Mouse (Mus musculus): ENCODE measurements around the gene Slc1a7. TPM values are rescaled to one million over a fixed set of nuclear protein-coding genes. Genes with fewer than 3 reads are reported as not detected.

The Slc1a7 gene
- polyA plus RNA-seq, 1 experiment from 2014 or later: 0.05 TPM

GRCm38 (mm10) chr4:108033041-108033764 lies 65.1 kb downstream of the Slc1a7 start:
- ATAC-seq (ENCODE audit: insufficient number of reproducible peaks, low FRiP score, low TSS enrichment, low read depth): no peak
- H3K27me3 ChIP-seq: peaks cover 26% of the 10 kb centered on the region
- H3K36me3 ChIP-seq: no peaks in the 10 kb centered on the region
- no peak overlapping the region for H3K4me3 ChIP-seq
- H3K9ac ChIP-seq: no peak overlapping the region
- H3K4me1 ChIP-seq: peaks cover 24% of the 10 kb centered on the region
- H3K27ac ChIP-seq: 0 out of 2 replicates have a peak overlapping the region, but pooled peaks have one; percentile 28
- no peaks in the 10 kb centered on the region for H3K9me3 ChIP-seq
- 76% methylated on average over 8 of the region's 8 CpGs for WGBS
- no peak overlapping the region for H3K4me2 ChIP-seq

DNA sequence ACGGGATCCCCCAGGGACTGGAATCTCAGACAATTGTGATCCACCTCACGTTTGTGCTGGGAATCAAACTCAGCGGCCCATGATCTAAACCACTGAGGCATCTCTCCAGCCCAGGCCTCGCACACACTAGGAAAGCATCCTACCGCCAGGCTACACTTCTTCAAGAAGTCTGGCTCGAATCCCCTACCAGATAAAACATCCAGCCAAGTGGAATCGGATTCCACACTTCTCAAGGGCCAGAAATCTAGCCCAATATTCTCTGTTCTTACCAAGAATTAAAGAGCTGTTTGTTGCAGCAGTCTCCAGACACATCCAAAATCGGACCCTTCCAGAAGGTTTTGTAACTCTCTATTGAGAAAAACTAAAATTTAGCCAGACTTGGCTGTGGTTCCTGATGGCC lies 68.9 kb downstream of the Slc1a7 start:
- no peak overlapping the region for H3K9ac ChIP-seq
- ATAC-seq (ENCODE audit: insufficient number of reproducible peaks, low FRiP score, low TSS enrichment, low read depth): no peak

GRCm38 (mm10) chr4:108045136-108046107 lies 77.3 kb downstream of the Slc1a7 start:
- Histone ChIP-seq H3K9ac (no peak overlapping the region), H3K36me3 (peaks cover 54% of the 10 kb centered on the region), H3K27ac (peak overlapping the region; percentile 64), H3K4me2 (no peak overlapping the region), H3K9me3 (no peaks in the 10 kb centered on the region), H3K27me3 (no peaks in the 10 kb centered on the region), H3K4me1 (peaks cover 12% of the 10 kb centered on the region; the same call in 1 of the 2 replicates), H3K4me3 (no peak overlapping the region)
- peak; percentile 84 for ATAC-seq (ENCODE audit: insufficient number of reproducible peaks, low FRiP score, low TSS enrichment, low read depth)
- 46% methylated on average over 19 of the region's 19 CpGs for WGBS

More for the DNA sequence above, 68.9 kb downstream of the Slc1a7 start:
- Histone ChIP-seq H3K4me3 (no peak overlapping the region), H3K36me3 (peaks cover 4% of the 10 kb centered on the region; the same call in 1 of the 2 replicates), H3K27me3 (0 out of 2 replicates have a peak, but pooled peaks cover 3% of the 10 kb centered on the region), H3K9me3 (no peaks in the 10 kb centered on the region), H3K4me1 (peaks cover 8% of the 10 kb centered on the region), H3K27ac (no peak overlapping the region), H3K4me2 (no peak overlapping the region)
- WGBS: 75% methylated on average over 8 of the region's 8 CpGs

DNA sequence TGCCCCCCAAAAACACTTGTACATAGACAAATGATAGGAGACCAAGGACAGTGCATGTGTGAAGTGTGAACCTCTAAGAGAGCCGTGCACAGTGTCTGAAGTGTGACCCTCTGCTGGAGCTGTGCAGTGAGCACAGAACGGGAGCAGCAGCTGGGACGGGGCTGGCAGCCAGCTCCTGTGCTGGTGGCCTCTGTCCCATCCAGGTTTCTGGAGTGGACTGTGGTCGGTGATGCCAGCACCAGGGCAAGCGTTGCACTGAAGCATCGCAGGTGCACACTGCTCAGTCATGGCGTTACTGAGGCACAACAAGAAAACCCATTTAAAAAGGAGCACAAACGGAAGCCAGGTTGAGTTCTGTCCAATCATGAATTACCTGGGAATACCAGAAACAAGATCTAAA lies 78.0 kb downstream of the Slc1a7 start:
- H3K9me3 ChIP-seq: no peaks in the 10 kb centered on the region
- H3K27ac ChIP-seq: peak overlapping the region; percentile 64
- ATAC-seq (ENCODE audit: insufficient number of reproducible peaks, low FRiP score, low TSS enrichment, low read depth): 0 out of 2 replicates have a peak, but pooled peaks have one; percentile 28
- H3K36me3 ChIP-seq: peaks cover 60% of the 10 kb centered on the region
- no peaks in the 10 kb centered on the region for H3K27me3 ChIP-seq
- H3K9ac ChIP-seq: no peak overlapping the region
- H3K4me3 ChIP-seq: no peak overlapping the region
- 59% methylated on average over 8 of the region's 8 CpGs for WGBS
- peaks cover 12% of the 10 kb centered on the region; the same call in 1 of the 2 replicates for H3K4me1 ChIP-seq
- H3K4me2 ChIP-seq: no peak overlapping the region

- Histone ChIP-seq H3K4me1 (0 out of 2 replicates have a peak, but pooled peaks cover under 1% of the 10 kb centered on the region), H3K4me2 (no peak overlapping the region), H3K9me3 (no peaks in the 10 kb centered on the region), H3K9ac (no peak overlapping the region), H3K27ac (no peak overlapping the region), H3K27me3 (no peaks in the 10 kb centered on the region), H3K4me3 (no peak overlapping the region), H3K36me3 (peaks cover 78% of the 10 kb centered on the region)
- WGBS: 81% methylated on average over 10 of the region's 10 CpGs
- ATAC-seq (ENCODE audit: insufficient number of reproducible peaks, low FRiP score, low TSS enrichment, low read depth): no peak
These were observed 83.6 kb downstream of the Slc1a7 start for GRCm38 (mm10) chr4:108051687-108052274.

GRCm38 (mm10) chr4:108052673-108053072 lies 84.5 kb downstream of the Slc1a7 start:
- no peaks in the 10 kb centered on the region for H3K27me3 ChIP-seq
- no peak for ATAC-seq (ENCODE audit: insufficient number of reproducible peaks, low FRiP score, low TSS enrichment, low read depth)
- 87% methylated on average over 8 of the region's 8 CpGs for WGBS
- H3K4me2 ChIP-seq: no peak overlapping the region
- peaks cover 72% of the 10 kb centered on the region for H3K36me3 ChIP-seq
- no peaks in the 10 kb centered on the region for H3K4me1 ChIP-seq
- H3K9me3 ChIP-seq: no peaks in the 10 kb centered on the region
- no peak overlapping the region for H3K27ac ChIP-seq
- H3K9ac ChIP-seq: no peak overlapping the region
- H3K4me3 ChIP-seq: no peak overlapping the region

DNA sequence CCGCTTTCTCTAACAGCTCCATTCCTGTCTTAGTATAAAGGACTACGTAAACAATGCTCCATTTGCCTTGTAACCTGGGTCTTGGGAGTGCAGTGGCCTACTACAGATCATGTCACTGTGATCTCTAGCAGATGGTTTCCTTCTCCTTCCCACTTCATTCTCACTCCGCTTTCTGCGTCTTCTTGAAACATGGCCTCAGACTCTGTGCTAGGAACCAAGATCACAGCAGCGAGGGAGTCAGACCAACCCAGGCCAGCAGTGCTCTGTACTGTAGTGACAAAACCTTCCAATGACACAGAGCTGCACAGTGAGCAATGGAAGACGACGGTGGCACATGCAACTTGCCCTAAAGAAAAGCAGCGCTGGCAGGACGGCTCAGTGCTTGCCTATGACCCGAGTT lies 87.7 kb downstream of the Slc1a7 start:
- peaks cover 70% of the 10 kb centered on the region for H3K36me3 ChIP-seq
- 88% methylated on average over 10 of the region's 10 CpGs for WGBS

DNA sequence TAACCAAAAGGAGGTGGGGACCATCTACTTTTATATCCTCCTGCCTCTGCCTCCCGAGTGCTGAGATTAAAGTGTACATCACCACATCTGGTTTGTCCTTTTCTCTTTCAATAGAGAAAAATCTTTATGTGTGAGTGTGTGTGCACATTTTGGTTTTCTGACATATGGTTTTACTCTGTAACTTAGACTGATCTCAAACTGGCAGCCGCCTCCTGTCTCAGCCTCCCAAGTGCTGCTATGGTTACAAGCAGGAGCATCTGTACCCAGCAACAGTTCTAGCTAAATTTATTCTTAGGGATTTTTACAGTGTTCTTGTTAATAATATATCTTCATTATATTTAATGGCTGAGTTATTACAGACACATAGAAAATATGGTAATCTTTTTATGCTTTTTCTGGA lies 89.1 kb downstream of the Slc1a7 start:
- H3K4me3 ChIP-seq: no peak overlapping the region
- 81% methylated on average over 2 of the region's 2 CpGs for WGBS

More for the DNA sequence above, 87.7 kb downstream of the Slc1a7 start:
- H3K9me3 ChIP-seq: no peaks in the 10 kb centered on the region
- H3K27ac ChIP-seq: no peak overlapping the region
- H3K4me3 ChIP-seq: no peak overlapping the region
- no peak overlapping the region for H3K4me2 ChIP-seq
- no peaks in the 10 kb centered on the region for H3K4me1 ChIP-seq
- no peaks in the 10 kb centered on the region for H3K27me3 ChIP-seq
- ATAC-seq (ENCODE audit: insufficient number of reproducible peaks, low FRiP score, low TSS enrichment, low read depth): no peak
- no peak overlapping the region for H3K9ac ChIP-seq

GRCm38 (mm10) chr4:108058166-108058565 lies 90.0 kb downstream of the Slc1a7 start:
- no peak overlapping the region for H3K4me2 ChIP-seq
- WGBS: 79% methylated on average over 10 of the region's 10 CpGs
- no peak overlapping the region for H3K4me3 ChIP-seq
- H3K9ac ChIP-seq: no peak overlapping the region
- no peaks in the 10 kb centered on the region for H3K4me1 ChIP-seq
- peaks cover 65% of the 10 kb centered on the region for H3K36me3 ChIP-seq
- no peak overlapping the region for H3K27ac ChIP-seq
- no peaks in the 10 kb centered on the region for H3K27me3 ChIP-seq
- no peaks in the 10 kb centered on the region for H3K9me3 ChIP-seq
- no peak for ATAC-seq (ENCODE audit: insufficient number of reproducible peaks, low FRiP score, low TSS enrichment, low read depth)

More for the DNA sequence above, 89.1 kb downstream of the Slc1a7 start:
- Histone ChIP-seq H3K4me2 (no peak overlapping the region), H3K27me3 (no peaks in the 10 kb centered on the region), H3K36me3 (peaks cover 67% of the 10 kb centered on the region), H3K27ac (no peak overlapping the region), H3K9me3 (no peaks in the 10 kb centered on the region), H3K4me1 (no peaks in the 10 kb centered on the region), H3K9ac (no peak overlapping the region)
- ATAC-seq (ENCODE audit: insufficient number of reproducible peaks, low FRiP score, low TSS enrichment, low read depth): no peak

DNA sequence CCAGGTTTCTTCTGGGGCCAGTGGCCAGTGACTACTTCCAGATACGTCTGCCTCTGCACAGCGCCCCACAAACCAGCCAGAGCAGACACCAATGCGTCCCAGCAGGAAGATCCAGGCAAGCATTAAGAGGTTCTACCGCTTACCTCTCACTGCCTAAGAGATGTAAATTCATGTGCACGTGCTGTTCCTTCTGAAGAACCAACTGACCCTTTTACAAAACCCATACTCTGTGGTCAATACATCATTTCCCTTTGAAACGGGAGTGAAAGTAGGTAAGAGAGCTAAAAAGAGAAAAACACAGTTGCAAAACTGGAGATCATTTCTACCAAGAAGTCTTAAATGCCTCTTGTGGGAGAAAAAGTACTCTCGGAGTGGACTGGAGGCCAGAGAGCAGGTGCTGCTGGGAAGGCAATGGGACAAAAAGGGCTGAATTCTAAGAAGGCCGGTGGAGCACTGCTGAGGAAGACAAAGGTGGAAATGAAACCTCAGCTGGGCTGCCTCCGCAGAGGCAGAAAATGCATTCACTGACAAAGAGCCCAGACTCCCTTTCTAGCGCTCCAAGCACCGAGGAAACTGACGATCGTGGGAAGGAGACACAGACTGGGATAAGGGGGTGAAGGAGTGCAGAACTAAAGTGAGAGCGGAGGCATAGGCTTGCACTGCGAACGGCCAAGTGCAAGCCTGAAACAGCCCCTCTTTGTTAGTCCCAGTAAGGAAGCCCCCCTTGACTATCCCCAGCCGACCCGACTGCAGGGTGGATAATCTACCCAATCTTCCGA lies 91.7 kb downstream of the Slc1a7 start:
- H3K9me3 ChIP-seq: no peaks in the 10 kb centered on the region
- no peak overlapping the region for H3K27ac ChIP-seq
- H3K27me3 ChIP-seq: no peaks in the 10 kb centered on the region
- WGBS: 81% methylated on average over 19 of the region's 19 CpGs
- H3K4me1 ChIP-seq: no peaks in the 10 kb centered on the region
- H3K9ac ChIP-seq: no peak overlapping the region
- no peak overlapping the region for H3K4me3 ChIP-seq
- ATAC-seq (ENCODE audit: insufficient number of reproducible peaks, low FRiP score, low TSS enrichment, low read depth): no peak
- peaks cover 63% of the 10 kb centered on the region for H3K36me3 ChIP-seq
- no peak overlapping the region for H3K4me2 ChIP-seq

- H3K9ac ChIP-seq: no peak overlapping the region
- H3K4me1 ChIP-seq: no peaks in the 10 kb centered on the region
- 76% methylated on average over 4 of the region's 4 CpGs for WGBS
- no peaks in the 10 kb centered on the region for H3K9me3 ChIP-seq
- H3K27me3 ChIP-seq: no peaks in the 10 kb centered on the region
- H3K27ac ChIP-seq: no peak overlapping the region
- no peak overlapping the region for H3K4me2 ChIP-seq
- H3K36me3 ChIP-seq: peaks cover 60% of the 10 kb centered on the region
- no peak for ATAC-seq (ENCODE audit: insufficient number of reproducible peaks, low FRiP score, low TSS enrichment, low read depth)
- H3K4me3 ChIP-seq: no peak overlapping the region
These were observed 92.6 kb downstream of the Slc1a7 start for GRCm38 (mm10) chr4:108060774-108061173.
